Mouse (Mus musculus) hindbrain, postnatal 0 days (tissue): ENCODE data around the gene Mcemp1. TPM values are rescaled to one million over a fixed set of nuclear protein-coding genes. Genes with fewer than 3 reads are reported as not detected.
A peak's percentile ranks its signal among the peaks of the same experiment; 100 is the strongest.

Experiments used
- ATAC-seq: fragments of 200-750 bp; cut with Nextera tagmentation; 2 replicates; pipeline ENCODE4 v1.8.0; 2017; ENCODE audit warnings: mild to moderate bottlenecking, moderate TSS enrichment, moderate library complexity
- DNase-seq: peaks from one replicate; pipeline ENCODE4 v3.0.0-alpha.2; 2015; ENCODE audit warnings: low spot score
- H3K27ac ChIP-seq: fragments of 300-500 bp; sonication (generic); 2 replicates; pipeline ENCODE4 v1.5.1; 2014; ENCODE audit warnings: mild to moderate bottlenecking
- H3K27me3 ChIP-seq: fragments of 300-500 bp; sonication (generic); 2 replicates; pipeline ENCODE4 v1.6.1; 2014; ENCODE audit warnings: low read length, mixed read lengths; ENCODE audit not compliant: insufficient read depth
- H3K36me3 ChIP-seq: fragments of 300-500 bp; sonication (generic); 2 replicates; pipeline ENCODE4 v1.6.1; 2014; ENCODE audit warnings: low read length, mixed read lengths; ENCODE audit not compliant: insufficient read depth
- H3K4me1 ChIP-seq: fragments of 300-500 bp; sonication (generic); 2 replicates; pipeline ENCODE4 v1.6.1; 2014; ENCODE audit warnings: antibody characterized with exemption, low read length, mixed read lengths; ENCODE audit not compliant: insufficient read depth
- H3K4me2 ChIP-seq: fragments of 300-500 bp; sonication (generic); 2 replicates; pipeline ENCODE4 v1.6.1; 2014; ENCODE audit warnings: low read depth, mild to moderate bottlenecking, low read length, moderate library complexity, mixed read lengths
- H3K4me3 ChIP-seq: fragments of 300-500 bp; sonication (generic); 2 replicates; pipeline ENCODE4 v1.5.1; 2014; ENCODE audit warnings: low read length
- H3K9ac ChIP-seq: fragments of 300-500 bp; sonication (generic); replicated peaks from 2 replicates; pipeline ENCODE4 v1.6.1; 2014; ENCODE audit warnings: mild to moderate bottlenecking, low read length, moderate library complexity, mixed read lengths
- H3K9me3 ChIP-seq: fragments of 300-500 bp; sonication (generic); 2 replicates; pipeline ENCODE4 v1.6.1; 2016; ENCODE audit warnings: low read length, mixed read lengths
- CTCF ChIP-seq: IDR thresholded peaks from 2 replicates; pipeline ENCODE4 v1.5.1; 2016; ENCODE audit warnings: antibody characterized with exemption, control low read depth, low read depth
- WGBS: fragments of 180-500 bp; shearing (Covaris S2); extraction: QIAGEN DNeasy Blood & Tissue Kit; methylation state at CpG from one replicate; pipeline ENCODE4 v1.1.7; 2014; 5-methylcytosine and 5-hydroxymethylcytosine counted together
- polyA plus RNA-seq: library from polyadenylated mRNA; unstranded; fragments of >200 nt; fragmentation: Nextera tagmentation; extraction: Ambion mirVana; gene quantifications from 2 replicates; pipeline ENCODE4 v1.2.1, GENCODE M21; 2015
- total RNA-seq: library from RNA; depleted of rRNA; stranded (reverse); fragments of >200 nt; gene quantifications from 2 replicates; pipeline ENCODE4 v1.2.3, GENCODE M21; 2014

Gene Mcemp1
- total and polyA plus RNA-seq, 2 experiments from 2014 or later: 0.09 TPM; not detected in 1

DNA sequence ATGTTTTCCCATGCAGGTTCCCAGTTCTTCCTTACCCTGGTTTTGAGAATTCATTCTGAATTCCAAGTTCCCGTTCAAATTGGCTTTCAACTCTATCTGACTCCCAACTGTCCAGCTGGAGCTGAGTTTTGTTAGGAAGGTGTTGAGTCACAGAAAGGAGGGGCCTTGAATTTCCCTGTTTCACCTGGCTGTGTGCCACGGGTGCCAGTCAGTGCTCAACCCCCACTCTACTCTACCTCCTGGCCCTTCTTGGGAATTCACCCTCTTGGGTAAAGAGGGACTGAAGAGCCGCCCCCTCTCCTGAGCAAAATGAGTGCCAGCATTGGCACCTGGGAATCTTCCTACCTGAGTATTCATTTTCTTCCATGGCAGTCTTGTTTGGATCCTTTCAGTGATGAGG lies 25.2 kb downstream of the Mcemp1 start:
- Histone ChIP-seq H3K9me3 (no peaks in the 10 kb centered on the region), H3K4me2 (no peak overlapping the region), H3K4me1 (no peaks in the 10 kb centered on the region), H3K9ac (no peak overlapping the region), H3K27me3 (no peaks in the 10 kb centered on the region), H3K4me3 (no peak overlapping the region), H3K36me3 (no peaks in the 10 kb centered on the region), H3K27ac (no peak overlapping the region)
- WGBS: 75% methylated on average over 3 of the region's 3 CpGs
- no peak for TF ChIP-seq CTCF
- ATAC-seq: no peak
- no peak for DNase-seq

DNA sequence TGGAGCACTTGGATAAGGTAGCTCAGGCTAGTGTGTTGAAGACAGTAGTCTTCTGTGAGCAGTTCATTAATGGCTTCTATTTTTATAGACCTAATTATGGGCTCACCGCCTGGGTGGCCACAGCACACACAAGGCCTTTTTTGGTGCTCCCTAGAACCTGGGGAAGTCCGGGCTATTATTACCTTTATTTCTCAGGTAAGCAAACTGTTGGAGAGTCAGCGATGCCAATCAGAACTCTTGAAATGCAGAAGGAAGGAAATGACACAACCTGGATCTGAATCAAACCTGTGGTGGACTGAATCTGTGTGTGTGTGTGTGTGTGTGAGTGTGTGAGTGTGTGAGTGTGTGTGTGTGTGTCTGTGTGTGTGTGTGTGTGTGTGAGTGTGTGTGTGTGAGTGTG lies 28.6 kb downstream of the Mcemp1 start, which contains the start of gene Fcer2a:
Gene Fcer2a (minus strand): TSS at position 55 of the 400 bp plus-strand sequence.
- H3K9ac ChIP-seq: no peak within 1 kb of the TSS
- H3K4me3 ChIP-seq: no peak within 1 kb of the TSS
- TF ChIP-seq CTCF: no peak
- no peak within 1 kb of the TSS for H3K27ac ChIP-seq
- no peaks in the 10 kb centered on the region for H3K4me1 ChIP-seq
- no peak within 1 kb of the TSS for H3K4me2 ChIP-seq
- no peaks in the 10 kb centered on the region for H3K36me3 ChIP-seq
- no peaks in the 10 kb centered on the region for H3K9me3 ChIP-seq
- DNase-seq (no peak), ATAC-seq (no peak)
- WGBS: 84% methylated on average over 3 of the region's 3 CpGs
- H3K27me3 ChIP-seq: no peaks in the 10 kb centered on the region

DNA sequence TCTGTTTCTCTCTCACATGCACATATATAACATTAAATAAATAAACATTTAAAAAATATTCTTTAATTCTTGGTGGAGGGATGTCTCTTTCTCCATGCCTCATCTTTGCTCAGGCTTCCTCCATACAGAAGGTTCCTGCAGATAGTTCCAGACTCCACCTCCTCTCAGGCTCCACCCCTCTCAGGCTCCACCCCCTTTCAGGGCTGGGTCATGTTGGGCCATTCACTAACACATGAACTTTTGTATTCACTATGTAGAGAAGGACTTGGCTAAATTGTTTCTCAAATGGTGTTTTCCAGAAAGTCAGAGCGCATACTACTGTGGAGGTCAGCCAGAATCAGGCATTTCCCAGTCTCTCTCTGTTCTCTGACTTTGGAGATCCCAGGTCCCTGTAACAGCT lies 35.9 kb downstream of the Mcemp1 start:
- Histone ChIP-seq H3K4me3 (no peak overlapping the region), H3K4me2 (no peak overlapping the region), H3K4me1 (no peaks in the 10 kb centered on the region), H3K27me3 (no peaks in the 10 kb centered on the region), H3K27ac (no peak overlapping the region), H3K36me3 (no peaks in the 10 kb centered on the region), H3K9me3 (0 out of 2 replicates have a peak, but pooled peaks cover 2% of the 10 kb centered on the region), H3K9ac (no peak overlapping the region)
- WGBS: 94% methylated on average over 1 of the region's 1 CpGs
- DNase-seq (no peak), ATAC-seq (no peak)
- no peak for TF ChIP-seq CTCF

DNA sequence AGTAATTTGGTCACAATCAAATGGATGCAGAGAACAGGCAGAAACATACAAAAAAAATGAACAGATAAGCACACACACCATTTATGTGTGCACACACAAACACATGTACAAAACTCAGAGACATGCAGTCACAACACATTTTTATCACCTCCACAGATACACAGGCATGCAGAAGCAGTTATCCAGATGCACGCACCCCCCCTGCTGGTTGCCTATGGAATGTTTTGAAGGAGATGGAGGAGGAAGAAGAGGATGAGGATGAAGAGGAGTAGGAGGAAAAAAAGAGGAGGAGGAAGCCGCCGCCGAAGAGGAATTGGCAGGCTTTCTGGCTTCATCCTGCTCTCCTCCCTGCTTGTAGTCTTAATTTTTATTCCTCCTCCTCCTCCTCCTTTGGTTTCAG lies 40.2 kb downstream of the Mcemp1 start:
- no peaks in the 10 kb centered on the region for H3K9me3 ChIP-seq
- no peaks in the 10 kb centered on the region for H3K36me3 ChIP-seq
- peak; percentile 43 for TF ChIP-seq CTCF
- H3K4me1 ChIP-seq: no peaks in the 10 kb centered on the region
- no peak overlapping the region for H3K27ac ChIP-seq
- 71% methylated on average over 4 of the region's 4 CpGs for WGBS
- H3K9ac ChIP-seq: no peak overlapping the region
- H3K27me3 ChIP-seq: no peaks in the 10 kb centered on the region
- DNase-seq: no peak
- H3K4me3 ChIP-seq: no peak overlapping the region
- no peak for ATAC-seq
- H3K4me2 ChIP-seq: no peak overlapping the region

DNA sequence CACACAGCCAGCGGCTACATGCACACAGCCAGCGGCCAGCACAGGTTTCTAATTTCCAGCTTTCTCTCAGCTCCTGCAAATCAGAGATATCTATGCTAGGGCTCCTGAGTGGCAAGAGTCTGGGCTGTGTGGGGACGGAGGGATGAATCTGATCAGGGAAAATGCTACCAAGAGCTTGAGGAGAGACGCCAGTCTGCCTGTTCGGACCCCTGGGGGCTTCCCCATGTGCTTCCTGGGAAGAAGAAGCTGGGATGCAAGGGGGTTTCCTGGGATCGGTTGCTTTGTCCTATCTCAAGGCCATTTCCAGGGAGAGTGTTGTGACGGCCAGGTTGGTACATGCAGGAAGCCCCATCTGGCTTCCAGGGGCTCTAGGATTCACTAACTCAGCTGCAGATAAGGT lies 42.1 kb downstream of the Mcemp1 start:
- H3K9me3 ChIP-seq: no peaks in the 10 kb centered on the region
- no peak for DNase-seq
- no peaks in the 10 kb centered on the region for H3K4me1 ChIP-seq
- 80% methylated on average over 7 of the region's 7 CpGs for WGBS
- H3K4me3 ChIP-seq: no peak overlapping the region
- H3K36me3 ChIP-seq: no peaks in the 10 kb centered on the region
- no peaks in the 10 kb centered on the region for H3K27me3 ChIP-seq
- no peak overlapping the region for H3K9ac ChIP-seq
- H3K4me2 ChIP-seq: no peak overlapping the region
- TF ChIP-seq CTCF: no peak
- no peak overlapping the region for H3K27ac ChIP-seq
- no peak for ATAC-seq

DNA sequence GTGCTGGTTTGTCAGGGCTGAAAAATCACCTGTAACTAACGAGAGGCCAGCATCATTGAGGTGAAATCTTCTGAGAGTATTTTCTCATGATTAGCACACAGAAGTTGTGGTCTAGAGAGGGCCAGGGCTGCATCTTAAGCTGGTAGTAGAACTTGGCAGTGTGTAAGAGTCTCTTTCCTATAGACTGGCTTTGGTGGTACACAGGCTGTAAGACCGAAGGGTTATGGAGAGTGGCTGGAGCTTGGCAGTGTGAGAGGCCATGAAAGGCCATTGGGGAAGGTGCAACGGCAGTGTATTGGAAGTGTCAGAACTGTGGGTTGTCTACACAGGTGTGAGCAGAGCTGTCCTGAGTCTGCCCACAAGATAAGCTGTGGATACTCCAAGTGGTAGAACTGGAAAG lies 44.8 kb downstream of the Mcemp1 start:
- no peaks in the 10 kb centered on the region for H3K27me3 ChIP-seq
- no peak overlapping the region for H3K9ac ChIP-seq
- H3K27ac ChIP-seq: no peak overlapping the region
- no peaks in the 10 kb centered on the region for H3K36me3 ChIP-seq
- no peaks in the 10 kb centered on the region for H3K4me1 ChIP-seq
- DNase-seq (no peak), ATAC-seq (no peak)
- no peaks in the 10 kb centered on the region for H3K9me3 ChIP-seq
- TF ChIP-seq CTCF: no peak
- no peak overlapping the region for H3K4me3 ChIP-seq
- WGBS: 85% methylated on average over 3 of the region's 3 CpGs
- no peak overlapping the region for H3K4me2 ChIP-seq

DNA sequence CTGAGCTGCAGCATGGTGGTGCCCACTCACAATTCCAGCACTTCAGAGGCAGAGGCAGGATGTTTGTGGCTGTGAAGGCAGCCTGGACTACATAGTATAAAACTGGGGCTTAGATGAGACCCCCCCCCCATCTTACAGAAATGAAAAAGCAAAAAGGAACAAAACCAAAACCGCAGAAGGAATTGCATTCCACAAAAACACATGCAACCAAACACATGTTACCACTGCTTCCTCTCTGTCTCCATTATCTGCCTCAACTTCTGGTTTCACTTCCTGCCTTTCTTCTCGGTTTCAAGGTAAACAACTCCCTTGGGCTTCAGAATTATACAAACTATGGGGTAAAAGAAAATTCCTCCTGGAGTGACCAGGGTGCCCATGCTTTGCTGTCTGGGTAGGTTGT lies 46.1 kb downstream of the Mcemp1 start:
- DNase-seq: no peak
- Histone ChIP-seq H3K27ac (no peak overlapping the region), H3K4me1 (no peaks in the 10 kb centered on the region), H3K9ac (no peak overlapping the region), H3K4me2 (no peak overlapping the region), H3K27me3 (no peaks in the 10 kb centered on the region), H3K36me3 (no peaks in the 10 kb centered on the region), H3K4me3 (no peak overlapping the region), H3K9me3 (no peaks in the 10 kb centered on the region)
- ATAC-seq: no peak
- 74% methylated on average over 2 of the region's 2 CpGs for WGBS
- TF ChIP-seq CTCF: no peak
